42 mouse cellular contexts compared by ENCODE assay signal in genomic region chr4:134157558-134157957, GRCm38 (mm10). TPM values are rescaled to one million over a fixed set of nuclear protein-coding genes. Genes with fewer than 3 reads are reported as not detected.
A peak's percentile ranks its signal among the peaks of the same experiment; 100 is the strongest.
DNase-seq lines count a peak whose midpoint lies in the region; ATAC-seq and TF ChIP-seq lines count a peak whose summit lies in the region.
"Had no signal": no experiment of that assay in that cellular context is flagged by ENCODE, and none has a peak within 500 bp of the region (broad histone marks: within the 10 kb centered on the region; RNA-seq: fewer than 3 reads in every experiment).

No protein-coding gene starts in this region.

- DNase-seq in heart, adult 11 months, result no peak
- DNase-seq in layer of hippocampus, adult 2 months (ENCODE audit: low spot score in 2 of 2), result no peak
- DNase-seq in layer of hippocampus, adult 9-10 months (ENCODE audit: low spot score), result no peak
- DNase-seq in splenic B cell, adult 2 months (ENCODE audit: low read depth, low spot score), result peak; percentile 54
- DNase-seq in embryo, embryonic 10 days (ENCODE audit: low spot score), result no peak
- DNase-seq: adrenal gland, adult 8-10 months; cerebellum, adult 8-10 months; cerebellum, postnatal 25 days; kidney, adult 18-20 months; kidney, postnatal 36 days; layer of hippocampus, postnatal 36 days; left cerebral cortex, postnatal 4 days; liver, embryonic 13.5 days; lung, adult 18-20 months; lung, postnatal 4 days; right cerebral cortex, postnatal 14 days; thymus, postnatal 4 days had no signal

- no peak for TF ChIP-seq POLR2A in embryonic fibroblast, embryonic 13.5 days (IDR thresholded peaks at IDR 0.05; ENCODE audit: low read depth, low read length)

- no peak overlapping the region for H3K4me3 ChIP-seq in heart, embryonic 12.5 days
- no peak overlapping the region for H3K4me3 ChIP-seq in layer of hippocampus, adult 2 months
- no peak overlapping the region for H3K4me3 ChIP-seq in embryonic fibroblast, embryonic 13.5 days (ENCODE audit: insufficient read depth, low read length)
- H3K4me3 ChIP-seq: embryonic facial prominence, embryonic 12.5 days; erythroblast, embryonic 14.5 days; kidney, embryonic 15.5 days; liver, embryonic 13.5 days; megakaryocyte, embryonic 14.5 days; midbrain, embryonic 12.5 days; myocyte; neural tube, embryonic 12.5 days had no signal

- H3K4me2 ChIP-seq in heart, embryonic 12.5 days, result no peak overlapping the region
- H3K4me2 ChIP-seq: embryonic facial prominence, embryonic 12.5 days; kidney, embryonic 15.5 days; liver, embryonic 13.5 days; midbrain, embryonic 12.5 days; neural tube, embryonic 12.5 days had no signal

- peak overlapping the region; percentile 6; the same call in 1 of the 2 replicates for H3K27ac ChIP-seq in heart, embryonic 12.5 days (ENCODE audit: poor library complexity, severe bottlenecking)
- peak overlapping the region; percentile 21; the same call in 1 of the 2 replicates for H3K27ac ChIP-seq in layer of hippocampus, adult 2 months
- 0 out of 2 replicates have a peak overlapping the region, but pooled peaks have one; percentile 41 for H3K27ac ChIP-seq in embryonic fibroblast, embryonic 13.5 days (ENCODE audit: insufficient read depth, low read length)
- H3K27ac ChIP-seq: embryonic facial prominence, embryonic 12.5 days; liver, embryonic 13.5 days; midbrain, embryonic 12.5 days; neural tube, embryonic 12.5 days had no signal

- no peak overlapping the region for H3K9ac ChIP-seq in heart, embryonic 12.5 days
- H3K9ac ChIP-seq: embryonic facial prominence, embryonic 12.5 days; kidney, embryonic 15.5 days; liver, embryonic 13.5 days; midbrain, embryonic 12.5 days; neural tube, embryonic 12.5 days had no signal

- no peak for TF ChIP-seq CTCF in layer of hippocampus, adult 2 months (conservative IDR thresholded peaks at IDR 0.05)
- no peak for TF ChIP-seq CTCF in embryonic fibroblast, embryonic 13.5 days (IDR thresholded peaks at IDR 0.05; ENCODE audit: borderline replicate concordance, insufficient read depth, low read length)

- ATAC-seq in heart, embryonic 12.5 days (ENCODE audit: insufficient number of reproducible peaks, low FRiP score), result no peak
- ATAC-seq: forebrain, embryonic 16.5 days; hindbrain, embryonic 16.5 days had no signal

- H3K4me1 ChIP-seq in heart, embryonic 12.5 days (replicated peaks), result peaks cover 17% of the 10 kb centered on the region
- H3K4me1 ChIP-seq in embryonic fibroblast, embryonic 13.5 days (ENCODE audit: control insufficient read depth, insufficient read depth, low read length), result peaks cover 7% of the 10 kb centered on the region
- H3K4me1 ChIP-seq: embryonic facial prominence, embryonic 12.5 days; megakaryocyte, embryonic 14.5 days; midbrain, embryonic 12.5 days; neural tube, embryonic 12.5 days had no signal

- WGBS in heart, embryonic 12.5 days, result 60% methylated on average over 2 of the region's 2 CpGs

- H3K9me3 ChIP-seq in heart, embryonic 12.5 days (replicated peaks), result no peaks in the 10 kb centered on the region
- H3K9me3 ChIP-seq: embryonic facial prominence, embryonic 12.5 days; kidney, embryonic 15.5 days; liver, embryonic 13.5 days; megakaryocyte, embryonic 14.5 days; midbrain, embryonic 12.5 days; neural tube, embryonic 12.5 days had no signal

- peaks cover 28% of the 10 kb centered on the region for H3K36me3 ChIP-seq in heart, embryonic 12.5 days
- no peaks in the 10 kb centered on the region for H3K36me3 ChIP-seq in splenic B cell, adult 2 months (ENCODE audit: control insufficient read depth, insufficient read depth, low read length, poor library complexity, severe bottlenecking)

- no peaks in the 10 kb centered on the region for H3K27me3 ChIP-seq in heart, embryonic 12.5 days (replicated peaks)
- H3K27me3 ChIP-seq in splenic B cell, adult 2 months (ENCODE audit: control insufficient read depth, insufficient read depth, low read length, poor library complexity, severe bottlenecking), result no peaks in the 10 kb centered on the region
- H3K27me3 ChIP-seq: CH12.LX; embryonic facial prominence, embryonic 12.5 days; kidney, embryonic 15.5 days; liver, embryonic 13.5 days; megakaryocyte, embryonic 14.5 days; neural tube, embryonic 12.5 days had no signal

RNA-seq across cellular contexts. Expression of gene Sh3bgrl3, which starts 29.0 kb away (rescaled TPM):
- polyA plus RNA-seq in heart, embryonic 12.5 days (2016; fragmentation: Nextera tagmentation; extraction: Ambion mirVana), result 179 and 190 TPM in 2 replicates
- 100 to 1,000 TPM; 257 to 267 TPM for total RNA-seq in layer of hippocampus, adult 2 months (2021)
- 317 and 335 TPM in 2 replicates for polyA plus RNA-seq in embryonic fibroblast, embryonic 13.5 days (2011; ENCODE audit: insufficient read length, low read depth, missing spikeins)

RNA-seq across cellular contexts. Expression of gene Cep85, which starts 29.4 kb away (rescaled TPM):
- 29.5 and 30.1 TPM in 2 replicates for polyA plus RNA-seq in heart, embryonic 12.5 days (2016; fragmentation: Nextera tagmentation; extraction: Ambion mirVana)
- 10 to 100 TPM; 14.3 to 17.2 TPM for total RNA-seq in layer of hippocampus, adult 2 months (2021)
- 17.4 and 22.1 TPM in 2 replicates for polyA plus RNA-seq in embryonic fibroblast, embryonic 13.5 days (2011; ENCODE audit: insufficient read length, low read depth, missing spikeins)

RNA-seq across cellular contexts. Expression of gene Gm7534, which starts 45.2 kb away (rescaled TPM):
- polyA plus RNA-seq in heart, embryonic 12.5 days (2016; fragmentation: Nextera tagmentation; extraction: Ambion mirVana), result not detected in 2 replicates
- not detected for total RNA-seq in layer of hippocampus, adult 2 months (2021)
- polyA plus RNA-seq in embryonic fibroblast, embryonic 13.5 days (2011; ENCODE audit: insufficient read length, low read depth, missing spikeins), result not detected in 2 replicates
- total RNA-seq: adrenal gland, adult 8-10 months; adrenal gland, postnatal 4 days; CH12.LX; ES-E14; gastrocnemius, adult 8-10 months; hematopoietic stem cell, adult 5-6 weeks; layer of hippocampus, adult 8-10 months; layer of hippocampus, postnatal 36 days; left cerebral cortex, postnatal 4 days; midbrain, postnatal 0 days had no signal
- polyA plus RNA-seq: C2C12; embryonic facial prominence, embryonic 12.5 days; erythroblast, embryonic 14.5 days; forebrain, embryonic 11.5 days; forebrain, embryonic 16.5 days; gonadal fat pad, adult 2 months; hindbrain, embryonic 16.5 days; intestine, embryonic 14.5 days; limb, embryonic 14.5 days; liver, embryonic 13.5 days; lung, postnatal 0 days; midbrain, embryonic 12.5 days; midbrain, postnatal 0 days; myocyte; neural tube, embryonic 12.5 days; testis, adult 2 months had no signal

RNA-seq across cellular contexts. Expression of gene Ubxn11, which starts 55.2 kb away (rescaled TPM):
- 2.2 and 2.7 TPM in 2 replicates for polyA plus RNA-seq in heart, embryonic 12.5 days (2016; fragmentation: Nextera tagmentation; extraction: Ambion mirVana)
- 10 to 100 TPM; 34.0 to 42.4 TPM for total RNA-seq in layer of hippocampus, adult 2 months (2021)
- polyA plus RNA-seq in embryonic fibroblast, embryonic 13.5 days (2011; ENCODE audit: insufficient read length, low read depth, missing spikeins), result 2.6 TPM in 2 replicates
